Mouse (Mus musculus) heart, embryonic 11.5 days (tissue): Measurements from ENCODE around the gene Derl3. TPM values are rescaled to one million over a fixed set of nuclear protein-coding genes. Genes with fewer than 3 reads are reported as not detected.

Experiments used
- ATAC-seq: fragments of 200-750 bp; cut with Nextera tagmentation; replicated peaks from 2 replicates; pipeline ENCODE4 v1.8.0; 2017; ENCODE audit warnings: moderate library complexity; ENCODE audit not compliant: insufficient number of reproducible peaks, low FRiP score, low TSS enrichment
- H3K27ac ChIP-seq: fragments of 300-500 bp; sonication (generic); 2 replicates; pipeline ENCODE4 v1.5.1; 2014; ENCODE audit warnings: mild to moderate bottlenecking, low read depth, low read length
- H3K27me3 ChIP-seq: fragments of 300-500 bp; sonication (generic); 2 replicates; pipeline ENCODE4 v1.6.1; 2014; ENCODE audit warnings: mild to moderate bottlenecking, low read length, mixed read lengths; ENCODE audit not compliant: control insufficient read depth, insufficient read depth
- H3K36me3 ChIP-seq: fragments of 300-500 bp; sonication (generic); 2 replicates; pipeline ENCODE4 v1.6.1; 2014; ENCODE audit warnings: mild to moderate bottlenecking, low read length, moderate library complexity, mixed read lengths; ENCODE audit not compliant: control insufficient read depth, insufficient read depth
- H3K4me1 ChIP-seq: fragments of 300-500 bp; sonication (generic); 2 replicates; pipeline ENCODE4 v1.6.1; 2014; ENCODE audit warnings: low read length; ENCODE audit not compliant: control insufficient read depth, insufficient read depth
- H3K4me2 ChIP-seq: fragments of 300-500 bp; sonication (generic); 2 replicates; pipeline ENCODE4 v1.6.1; 2014; ENCODE audit warnings: mild to moderate bottlenecking, moderate library complexity
- H3K4me3 ChIP-seq: fragments of 300-500 bp; sonication (generic); 2 replicates; pipeline ENCODE4 v1.5.1; 2014; ENCODE audit warnings: low read depth, low read length
- H3K9ac ChIP-seq: fragments of 300-500 bp; sonication (generic); 2 replicates; pipeline ENCODE4 v1.6.1; 2014; ENCODE audit warnings: mild to moderate bottlenecking, low read depth, low read length, moderate library complexity
- H3K9me3 ChIP-seq: fragments of 300-500 bp; sonication (generic); replicated peaks from 2 replicates; pipeline ENCODE4 v1.6.1; 2016; ENCODE audit warnings: low read length; ENCODE audit not compliant: control insufficient read depth
- WGBS: fragments of 180-500 bp; shearing (Covaris S2); extraction: QIAGEN DNeasy Blood & Tissue Kit; methylation state at CpG from one replicate; pipeline ENCODE4 v1.1.7; 2014; ENCODE audit not compliant: insufficient replicate concordance; 5-methylcytosine and 5-hydroxymethylcytosine counted together
- polyA plus RNA-seq: library from polyadenylated mRNA; unstranded; fragments of >200 nt; fragmentation: Nextera tagmentation; extraction: Ambion mirVana; gene quantifications from 2 replicates; pipeline ENCODE4 v1.2.1, GENCODE M21; 2014

Derl3 gene
- polyA plus RNA-seq, 1 experiment from 2014 or later: 3.4 TPM

- peaks cover 22% of the 10 kb centered on the region for H3K36me3 ChIP-seq
- WGBS: 91% methylated on average over 5 of the region's 5 CpGs
These were observed 2.5 kb downstream of the Derl3 start for GRCm38 (mm10) chr10:75895730-75896129.

DNA sequence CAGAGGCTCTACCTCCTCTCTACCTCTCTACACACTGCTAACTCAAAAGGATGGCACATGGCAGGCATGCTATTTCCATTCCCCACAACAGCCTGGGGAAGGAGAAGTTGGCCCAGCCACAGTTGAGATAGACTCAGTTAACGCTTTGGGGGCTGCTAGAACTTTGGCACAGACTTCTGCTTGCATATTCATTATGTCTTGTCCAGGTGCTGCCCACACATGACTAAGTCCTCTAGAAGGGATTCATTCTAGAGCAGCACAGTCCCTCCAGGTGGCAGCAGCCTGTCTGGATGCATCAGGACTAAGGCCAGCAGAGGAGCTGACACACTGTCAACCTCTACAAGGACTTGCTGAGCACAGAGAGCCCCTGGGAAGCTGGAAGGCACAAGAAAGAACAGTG, 3.0 kb downstream of the Derl3 start:
- no peaks in the 10 kb centered on the region for H3K9me3 ChIP-seq
- no peak overlapping the region for H3K4me2 ChIP-seq
- WGBS: 92% methylated on average over 1 of the region's 1 CpGs
- H3K4me1 ChIP-seq: peaks cover 21% of the 10 kb centered on the region
- H3K27ac ChIP-seq: no peak overlapping the region
- no peaks in the 10 kb centered on the region for H3K27me3 ChIP-seq
- ATAC-seq: no peak
- H3K36me3 ChIP-seq: peaks cover 22% of the 10 kb centered on the region
- H3K4me3 ChIP-seq: no peak overlapping the region
- no peak overlapping the region for H3K9ac ChIP-seq

More at GRCm38 (mm10) chr10:75895730-75896129, 2.5 kb downstream of the Derl3 start:
- ATAC-seq: no peak
- Histone ChIP-seq H3K9ac (no peak overlapping the region), H3K4me1 (peaks cover 21% of the 10 kb centered on the region), H3K9me3 (no peaks in the 10 kb centered on the region), H3K27ac (no peak overlapping the region), H3K27me3 (no peaks in the 10 kb centered on the region), H3K4me2 (no peak overlapping the region), H3K4me3 (no peak overlapping the region)

DNA sequence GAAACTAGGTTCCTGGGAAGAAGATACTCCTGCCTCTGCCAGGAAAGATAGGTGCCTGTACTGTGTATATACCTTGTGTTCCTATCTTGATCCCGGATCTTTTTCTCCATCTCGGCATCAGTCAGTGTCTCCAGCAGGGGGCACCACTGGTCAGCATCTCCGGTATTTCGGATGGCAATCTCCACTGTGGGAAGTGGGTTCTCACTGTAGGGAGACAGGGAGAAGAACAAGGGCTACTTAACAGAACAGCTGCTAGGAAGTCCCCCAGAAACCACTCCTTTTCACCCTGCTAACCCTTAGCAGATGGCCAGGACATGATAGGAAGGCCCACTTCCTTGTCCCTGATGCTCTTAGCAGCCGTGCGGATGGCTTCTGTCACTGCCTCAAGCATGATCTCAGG, 4.2 kb downstream of the Derl3 start:
- Histone ChIP-seq H3K4me1 (peaks cover 21% of the 10 kb centered on the region), H3K9ac (no peak overlapping the region), H3K27me3 (no peaks in the 10 kb centered on the region), H3K36me3 (peaks cover 28% of the 10 kb centered on the region), H3K27ac (no peak overlapping the region), H3K4me2 (no peak overlapping the region), H3K9me3 (no peaks in the 10 kb centered on the region), H3K4me3 (no peak overlapping the region)
- ATAC-seq: no peak
- WGBS: 46% methylated on average over 6 of the region's 6 CpGs

GRCm38 (mm10) chr10:75898039-75898564, 4.9 kb downstream of the Derl3 start:
- no peak overlapping the region for H3K9ac ChIP-seq
- no peak overlapping the region for H3K4me2 ChIP-seq
- H3K4me1 ChIP-seq: peaks cover 21% of the 10 kb centered on the region
- ATAC-seq: no peak
- H3K4me3 ChIP-seq: no peak overlapping the region
- peaks cover 33% of the 10 kb centered on the region for H3K36me3 ChIP-seq
- 0 out of 2 replicates have a peak overlapping the region, but pooled peaks have one; percentile 4 for H3K27ac ChIP-seq
- WGBS: 78% methylated on average over 6 of the region's 6 CpGs
- no peaks in the 10 kb centered on the region for H3K9me3 ChIP-seq
- no peaks in the 10 kb centered on the region for H3K27me3 ChIP-seq

- no peak overlapping the region for H3K4me2 ChIP-seq
- no peak overlapping the region for H3K4me3 ChIP-seq
- peak overlapping the region; percentile 29; the same call in 1 of the 2 replicates for H3K9ac ChIP-seq
- H3K4me1 ChIP-seq: peaks cover 16% of the 10 kb centered on the region; the same call in 1 of the 2 replicates
- H3K9me3 ChIP-seq: no peaks in the 10 kb centered on the region
- no peaks in the 10 kb centered on the region for H3K27me3 ChIP-seq
- ATAC-seq: no peak
- peak overlapping the region; percentile 4; the same call in 1 of the 2 replicates for H3K27ac ChIP-seq
- peaks cover 39% of the 10 kb centered on the region for H3K36me3 ChIP-seq
- WGBS: 48% methylated on average over 3 of the region's 3 CpGs
These were observed 5.6 kb downstream of the Derl3 start for GRCm38 (mm10) chr10:75898846-75899245.

GRCm38 (mm10) chr10:75904391-75904790, 11.2 kb downstream of the Derl3 start:
- no peak overlapping the region for H3K4me2 ChIP-seq
- WGBS: 89% methylated on average over 5 of the region's 5 CpGs
- H3K4me3 ChIP-seq: no peak overlapping the region
- H3K9ac ChIP-seq: no peak overlapping the region
- no peak for ATAC-seq
- no peaks in the 10 kb centered on the region for H3K27me3 ChIP-seq
- H3K27ac ChIP-seq: no peak overlapping the region
- peaks cover 4% of the 10 kb centered on the region; the same call in 1 of the 2 replicates for H3K4me1 ChIP-seq
- H3K9me3 ChIP-seq: no peaks in the 10 kb centered on the region
- peaks cover 39% of the 10 kb centered on the region for H3K36me3 ChIP-seq

- peaks cover 54% of the 10 kb centered on the region for H3K36me3 ChIP-seq
- no peak for ATAC-seq
These were observed 13.7 kb downstream of the Derl3 start for GRCm38 (mm10) chr10:75906882-75907281.

GRCm38 (mm10) chr10:75910698-75911097, 17.5 kb downstream of the Derl3 start:
- Histone ChIP-seq H3K9me3 (no peaks in the 10 kb centered on the region), H3K4me1 (peaks cover 12% of the 10 kb centered on the region), H3K4me3 (no peak overlapping the region), H3K27ac (no peak overlapping the region), H3K4me2 (no peak overlapping the region), H3K9ac (no peak overlapping the region), H3K36me3 (peaks cover 51% of the 10 kb centered on the region), H3K27me3 (no peaks in the 10 kb centered on the region)
- ATAC-seq: no peak
- WGBS: 90% methylated on average over 2 of the region's 2 CpGs

More at GRCm38 (mm10) chr10:75906882-75907281, 13.7 kb downstream of the Derl3 start:
- 97% methylated on average over 4 of the region's 4 CpGs for WGBS
- Histone ChIP-seq H3K4me1 (no peaks in the 10 kb centered on the region), H3K9ac (no peak overlapping the region), H3K27me3 (no peaks in the 10 kb centered on the region), H3K4me2 (no peak overlapping the region), H3K4me3 (no peak overlapping the region), H3K27ac (no peak overlapping the region), H3K9me3 (no peaks in the 10 kb centered on the region)

- WGBS: 51% methylated on average over 6 of the region's 6 CpGs
- Histone ChIP-seq H3K4me2 (no peak overlapping the region), H3K4me3 (no peak overlapping the region), H3K4me1 (peaks cover 19% of the 10 kb centered on the region), H3K9ac (no peak overlapping the region), H3K36me3 (peaks cover 44% of the 10 kb centered on the region), H3K9me3 (no peaks in the 10 kb centered on the region), H3K27me3 (no peaks in the 10 kb centered on the region), H3K27ac (no peak overlapping the region)
- ATAC-seq: no peak
These were observed 19.9 kb downstream of the Derl3 start for GRCm38 (mm10) chr10:75913013-75913589.
